Mouse (Mus musculus) midbrain, embryonic 12.5 days (tissue): Measurements from ENCODE around the gene Ror1. TPM values are rescaled to one million over a fixed set of nuclear protein-coding genes. Genes with fewer than 3 reads are reported as not detected.

Experiments used
- ATAC-seq: fragments of 200-750 bp; cut with Nextera tagmentation; 2 replicates; pipeline ENCODE4 v1.8.0; 2017; ENCODE audit warnings: low read depth, moderate TSS enrichment, moderate library complexity; ENCODE audit not compliant: low FRiP score
- H3K27ac ChIP-seq: fragments of 300-500 bp; sonication (generic); replicated peaks from 2 replicates; pipeline ENCODE4 v1.5.1; 2016; ENCODE audit warnings: mild to moderate bottlenecking
- H3K27me3 ChIP-seq: fragments of 300-500 bp; sonication (generic); 2 replicates; pipeline ENCODE4 v1.6.1; 2016; ENCODE audit warnings: mild to moderate bottlenecking
- H3K36me3 ChIP-seq: fragments of 300-500 bp; sonication (generic); 2 replicates; pipeline ENCODE4 v1.6.1; 2016
- H3K4me1 ChIP-seq: fragments of 300-500 bp; sonication (generic); 2 replicates; pipeline ENCODE4 v1.6.1; 2016
- H3K4me2 ChIP-seq: fragments of 300-500 bp; sonication (generic); replicated peaks from 2 replicates; pipeline ENCODE4 v1.6.1; 2016; ENCODE audit warnings: mild to moderate bottlenecking, moderate library complexity
- H3K4me3 ChIP-seq: fragments of 300-500 bp; sonication (generic); 2 replicates; pipeline ENCODE4 v1.5.1; 2016; ENCODE audit warnings: mild to moderate bottlenecking
- H3K9ac ChIP-seq: fragments of 300-500 bp; sonication (generic); replicated peaks from 2 replicates; pipeline ENCODE4 v1.6.1; 2016; ENCODE audit warnings: mild to moderate bottlenecking, moderate library complexity
- H3K9me3 ChIP-seq: fragments of 300-500 bp; sonication (generic); 2 replicates; pipeline ENCODE4 v1.6.1; 2016; ENCODE audit warnings: mild to moderate bottlenecking
- WGBS: fragments of 180-500 bp; shearing (Covaris S2); methylation state at CpG from one replicate; pipeline ENCODE4 v1.1.7; 2016; 5-methylcytosine and 5-hydroxymethylcytosine counted together
- polyA plus RNA-seq: library from polyadenylated mRNA; unstranded; fragments of >200 nt; fragmentation: Nextera tagmentation; extraction: Ambion mirVana; gene quantifications from 2 replicates; pipeline ENCODE4 v1.2.1, GENCODE M21; 2016

Ror1 gene
- polyA plus RNA-seq, 1 experiment from 2014 or later: 6.3 TPM

DNA sequence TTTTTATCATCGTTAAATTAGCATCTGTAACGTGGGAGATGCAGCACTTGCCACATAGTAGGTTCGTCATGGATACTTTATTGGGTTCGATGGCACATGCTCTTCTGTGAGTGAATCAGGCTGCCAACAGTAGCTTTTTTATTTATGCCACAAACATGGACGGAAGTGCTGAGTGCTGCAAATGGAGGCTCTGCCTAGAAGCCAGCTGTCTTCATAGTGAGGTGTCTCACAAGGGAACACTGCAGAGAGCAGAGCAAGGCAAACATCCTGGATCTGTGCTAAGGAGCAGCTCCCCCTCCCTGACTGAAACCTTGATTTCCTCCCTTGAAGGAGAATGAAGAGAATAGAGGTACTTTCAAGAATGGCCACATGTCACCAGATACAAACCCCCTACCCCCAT is 74.1 kb downstream of the Ror1 start:
- H3K4me3 ChIP-seq: no peak overlapping the region
- no peak overlapping the region for H3K27ac ChIP-seq
- no peaks in the 10 kb centered on the region for H3K9me3 ChIP-seq
- no peaks in the 10 kb centered on the region for H3K36me3 ChIP-seq
- 69% methylated on average over 5 of the region's 5 CpGs for WGBS
- peak overlapping the region; percentile 38 for H3K4me2 ChIP-seq
- H3K4me1 ChIP-seq: peaks cover 14% of the 10 kb centered on the region; the same call in 1 of the 2 replicates
- peaks cover 6% of the 10 kb centered on the region for H3K27me3 ChIP-seq
- ATAC-seq: peak; percentile 38; the same call in 1 of the 2 replicates
- no peak overlapping the region for H3K9ac ChIP-seq

DNA sequence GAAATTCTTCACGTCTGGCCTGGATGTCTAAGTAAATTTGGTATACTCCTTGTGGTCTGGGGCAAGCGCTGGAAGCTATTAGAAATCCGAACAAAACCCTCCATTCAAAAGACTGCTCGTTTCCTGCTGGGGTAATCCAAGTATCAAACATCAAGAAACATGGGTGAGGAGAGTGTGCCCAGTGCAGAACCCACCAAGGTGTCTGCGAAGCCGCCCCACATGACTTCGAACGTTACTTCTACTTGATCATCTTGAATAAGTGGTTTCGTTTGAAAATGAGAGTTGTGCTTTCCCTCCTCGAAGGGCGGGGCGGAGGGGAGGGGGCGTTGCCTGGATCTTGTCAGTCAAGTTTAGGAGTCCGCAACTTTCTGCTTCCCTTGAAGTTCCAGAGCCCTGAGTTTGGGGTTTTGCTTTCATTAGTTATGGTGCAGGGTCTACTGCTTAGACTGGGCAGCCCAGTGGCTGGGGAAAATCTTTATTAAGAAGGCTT is 74.6 kb downstream of the Ror1 start:
- Histone ChIP-seq H3K9ac (no peak overlapping the region), H3K27me3 (peaks cover 6% of the 10 kb centered on the region), H3K4me1 (peaks cover 14% of the 10 kb centered on the region; the same call in 1 of the 2 replicates), H3K27ac (no peak overlapping the region), H3K4me2 (peak overlapping the region; percentile 38), H3K4me3 (no peak overlapping the region), H3K36me3 (no peaks in the 10 kb centered on the region), H3K9me3 (no peaks in the 10 kb centered on the region)
- ATAC-seq: peak; percentile 62
- 27% methylated on average over 14 of the region's 14 CpGs for WGBS

DNA sequence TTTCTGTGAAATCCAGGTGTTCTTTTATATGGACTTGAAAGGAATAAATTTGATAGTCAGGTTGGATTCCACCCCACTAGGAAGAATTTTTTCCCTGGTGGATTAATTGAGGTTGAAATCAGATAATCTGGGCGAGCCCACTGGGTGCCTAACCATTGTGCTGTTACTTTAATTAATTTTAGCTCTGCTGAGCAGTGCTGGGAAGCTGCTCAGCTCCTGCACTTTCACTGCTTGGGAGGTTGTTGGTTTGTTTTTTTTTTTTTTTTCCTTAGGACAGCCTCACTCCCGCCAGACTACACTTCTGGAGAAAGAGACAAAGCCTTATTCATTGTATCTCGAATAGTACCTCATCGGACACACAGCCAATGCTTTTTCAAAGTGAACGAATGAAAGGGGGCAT is 75.2 kb downstream of the Ror1 start:
- Histone ChIP-seq H3K9me3 (no peaks in the 10 kb centered on the region), H3K4me2 (peak overlapping the region; percentile 38; the same call in 1 of the 2 replicates), H3K27ac (no peak overlapping the region), H3K36me3 (no peaks in the 10 kb centered on the region), H3K9ac (no peak overlapping the region), H3K27me3 (peaks cover 6% of the 10 kb centered on the region), H3K4me1 (peaks cover 14% of the 10 kb centered on the region; the same call in 1 of the 2 replicates), H3K4me3 (no peak overlapping the region)
- no peak for ATAC-seq
- WGBS: 14% methylated on average over 5 of the region's 5 CpGs

DNA sequence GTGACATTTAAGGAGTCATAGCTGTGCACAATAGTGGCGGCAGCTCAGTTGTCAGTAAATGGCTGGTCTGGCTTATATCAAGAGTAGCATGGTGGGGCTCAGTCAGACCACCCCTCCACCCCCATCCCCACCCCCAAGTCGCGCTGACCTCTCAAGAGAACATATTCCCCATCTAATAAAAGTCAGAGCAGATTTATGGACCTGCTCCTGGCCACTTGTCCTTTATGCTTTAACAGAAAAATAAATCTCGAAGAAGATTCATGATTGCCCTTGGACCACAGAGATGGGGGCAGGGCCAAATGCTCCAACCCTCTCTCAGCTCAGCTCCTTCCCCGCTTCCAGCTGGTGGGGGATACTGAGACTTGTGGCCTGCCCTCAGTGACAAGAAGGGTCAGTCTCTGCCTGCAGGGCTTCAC is 75.9 kb downstream of the Ror1 start:
- 67% methylated on average over 5 of the region's 5 CpGs for WGBS
- no peak for ATAC-seq
- H3K36me3 ChIP-seq: no peaks in the 10 kb centered on the region
- H3K4me3 ChIP-seq: no peak overlapping the region
- peaks cover 6% of the 10 kb centered on the region; the same call in 1 of the 2 replicates for H3K27me3 ChIP-seq
- H3K9ac ChIP-seq: no peak overlapping the region
- no peaks in the 10 kb centered on the region for H3K9me3 ChIP-seq
- H3K4me1 ChIP-seq: peaks cover 14% of the 10 kb centered on the region; the same call in 1 of the 2 replicates
- no peak overlapping the region for H3K27ac ChIP-seq
- no peak overlapping the region for H3K4me2 ChIP-seq

DNA sequence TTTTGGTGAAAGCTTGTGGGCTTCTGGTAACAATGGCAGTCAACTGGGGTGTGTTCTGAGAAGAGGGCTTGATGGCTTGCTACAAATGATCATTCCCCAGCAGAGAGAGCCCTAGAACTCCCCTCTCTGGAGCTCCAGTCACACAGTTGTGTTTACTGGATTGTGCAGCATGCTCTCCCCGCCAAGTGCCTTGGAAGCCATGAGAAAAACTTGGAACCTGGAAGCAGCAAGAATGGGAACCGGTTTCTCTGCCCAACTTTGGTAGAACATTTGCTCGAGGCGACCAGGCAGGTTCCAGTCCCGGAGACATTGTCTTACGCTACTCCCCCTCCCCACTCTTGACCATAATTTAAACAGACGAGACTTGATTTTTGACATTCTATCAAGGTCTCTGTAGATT is 80.0 kb downstream of the Ror1 start:
- Histone ChIP-seq H3K36me3 (no peaks in the 10 kb centered on the region), H3K27ac (no peak overlapping the region), H3K9ac (no peak overlapping the region), H3K4me1 (peaks cover 6% of the 10 kb centered on the region; the same call in 1 of the 2 replicates), H3K4me2 (no peak overlapping the region), H3K9me3 (no peaks in the 10 kb centered on the region), H3K4me3 (no peak overlapping the region), H3K27me3 (peaks cover 3% of the 10 kb centered on the region; the same call in 1 of the 2 replicates)
- no peak for ATAC-seq
- WGBS: 95% methylated on average over 7 of the region's 7 CpGs

DNA sequence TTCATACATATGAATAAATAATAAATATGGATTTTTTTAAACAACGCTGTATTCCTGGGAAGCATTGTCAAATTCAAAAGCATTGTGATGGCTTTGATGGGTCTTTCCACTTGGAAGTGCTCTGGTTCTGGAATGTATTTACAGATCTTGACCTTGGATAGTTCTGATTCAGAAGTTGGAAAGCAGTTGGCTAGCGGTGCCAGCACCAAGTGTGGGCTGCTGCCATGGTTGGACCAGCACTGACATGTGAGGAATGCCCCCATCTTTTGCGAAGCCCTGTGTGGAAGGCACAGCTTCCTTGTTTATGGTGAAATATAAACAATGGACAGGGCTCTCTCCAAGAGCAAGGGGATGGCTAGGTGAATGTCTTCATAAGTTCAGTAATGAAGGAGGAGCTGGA is 82.7 kb downstream of the Ror1 start:
- no peaks in the 10 kb centered on the region for H3K36me3 ChIP-seq
- WGBS: 88% methylated on average over 3 of the region's 3 CpGs
- H3K4me1 ChIP-seq: 0 out of 2 replicates have a peak, but pooled peaks cover 3% of the 10 kb centered on the region
- H3K4me3 ChIP-seq: no peak overlapping the region
- no peak for ATAC-seq
- no peaks in the 10 kb centered on the region for H3K27me3 ChIP-seq
- no peak overlapping the region for H3K27ac ChIP-seq
- no peak overlapping the region for H3K9ac ChIP-seq
- H3K4me2 ChIP-seq: no peak overlapping the region
- H3K9me3 ChIP-seq: no peaks in the 10 kb centered on the region

DNA sequence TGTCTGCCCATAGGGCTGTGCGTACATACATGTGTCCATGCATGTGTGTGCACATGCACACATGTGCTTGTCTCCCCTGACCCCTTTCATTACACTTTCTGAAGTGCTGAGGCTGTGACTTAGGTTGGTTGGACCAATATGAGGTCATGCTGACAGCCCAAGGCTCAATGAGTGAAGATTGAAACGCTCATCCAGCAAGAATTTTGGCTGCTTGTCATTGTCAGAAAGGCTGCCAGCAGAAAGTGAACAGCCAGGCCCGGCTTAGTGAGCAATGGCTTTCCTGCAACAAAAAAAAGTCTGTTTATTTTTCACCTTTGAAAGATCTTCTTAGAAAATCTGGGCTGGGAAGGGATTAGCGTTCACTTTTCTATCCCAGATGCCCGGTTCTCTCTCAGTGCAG is 86.1 kb downstream of the Ror1 start:
- no peak for ATAC-seq
- no peaks in the 10 kb centered on the region for H3K27me3 ChIP-seq
- no peak overlapping the region for H3K27ac ChIP-seq
- 51% methylated on average over 5 of the region's 5 CpGs for WGBS
- no peaks in the 10 kb centered on the region for H3K36me3 ChIP-seq
- no peak overlapping the region for H3K4me3 ChIP-seq
- 0 out of 2 replicates have a peak, but pooled peaks cover 3% of the 10 kb centered on the region for H3K4me1 ChIP-seq
- H3K9ac ChIP-seq: no peak overlapping the region
- H3K4me2 ChIP-seq: no peak overlapping the region
- H3K9me3 ChIP-seq: no peaks in the 10 kb centered on the region

DNA sequence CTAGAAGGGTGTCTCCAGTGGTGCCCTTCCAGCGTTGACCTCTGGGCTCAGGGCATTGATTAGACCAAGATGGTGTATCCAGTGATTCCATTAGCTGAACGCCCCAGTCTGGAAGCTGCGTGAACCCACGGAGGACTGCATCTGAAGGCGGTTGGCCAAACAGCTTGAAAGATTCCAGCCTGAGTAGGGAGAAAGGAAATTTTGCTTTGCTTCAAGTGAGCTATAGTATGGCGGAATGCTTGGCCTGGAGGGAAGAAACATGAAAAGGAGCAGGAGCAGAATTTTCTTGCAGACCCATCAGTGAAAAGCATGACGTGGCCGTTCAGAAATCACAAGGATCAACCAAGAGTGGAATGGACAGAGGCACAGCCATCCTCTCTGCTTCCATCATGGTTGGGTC is 91.2 kb downstream of the Ror1 start:
- Histone ChIP-seq H3K36me3 (no peaks in the 10 kb centered on the region), H3K9ac (no peak overlapping the region), H3K27me3 (no peaks in the 10 kb centered on the region), H3K9me3 (no peaks in the 10 kb centered on the region), H3K4me2 (no peak overlapping the region), H3K4me1 (no peaks in the 10 kb centered on the region), H3K4me3 (no peak overlapping the region), H3K27ac (no peak overlapping the region)
- no peak for ATAC-seq
- WGBS: 86% methylated on average over 8 of the region's 8 CpGs

DNA sequence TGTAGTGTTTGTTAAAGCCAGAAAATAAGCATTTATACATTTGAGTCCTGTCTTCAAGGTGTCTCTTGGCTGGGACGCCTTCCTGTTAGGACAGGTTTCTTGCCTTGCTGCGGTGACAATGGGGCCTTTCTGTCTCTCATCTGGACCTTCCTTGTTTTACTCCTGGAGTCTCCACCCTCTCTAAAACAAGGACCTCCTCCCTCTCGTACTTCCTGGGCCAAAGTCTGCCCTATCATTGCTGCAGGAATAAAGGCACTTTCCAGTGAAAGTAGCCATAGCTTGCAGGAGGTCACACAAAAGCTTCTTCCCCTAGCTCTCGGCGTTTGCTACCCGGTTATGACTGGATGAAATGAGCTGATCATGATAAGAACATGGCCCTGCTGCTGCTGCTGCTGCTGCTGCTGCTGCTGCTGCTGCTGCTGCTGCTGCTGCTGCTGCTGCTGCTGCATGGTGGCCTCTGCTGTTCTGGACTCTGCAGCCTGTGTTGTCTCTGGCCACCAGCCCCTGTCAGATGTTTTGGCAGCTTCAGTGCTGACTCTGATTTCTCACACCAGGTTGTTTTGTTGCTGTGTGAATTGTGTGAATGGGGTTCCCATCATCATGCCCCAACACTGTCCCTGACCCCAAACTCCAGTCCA is 92.1 kb downstream of the Ror1 start:
- no peak for ATAC-seq
- no peaks in the 10 kb centered on the region for H3K27me3 ChIP-seq
- H3K9ac ChIP-seq: no peak overlapping the region
- H3K9me3 ChIP-seq: no peaks in the 10 kb centered on the region
- H3K4me2 ChIP-seq: no peak overlapping the region
- H3K4me3 ChIP-seq: no peak overlapping the region
- no peaks in the 10 kb centered on the region for H3K4me1 ChIP-seq
- WGBS: 63% methylated on average over 6 of the region's 6 CpGs
- H3K27ac ChIP-seq: no peak overlapping the region
- H3K36me3 ChIP-seq: no peaks in the 10 kb centered on the region

DNA sequence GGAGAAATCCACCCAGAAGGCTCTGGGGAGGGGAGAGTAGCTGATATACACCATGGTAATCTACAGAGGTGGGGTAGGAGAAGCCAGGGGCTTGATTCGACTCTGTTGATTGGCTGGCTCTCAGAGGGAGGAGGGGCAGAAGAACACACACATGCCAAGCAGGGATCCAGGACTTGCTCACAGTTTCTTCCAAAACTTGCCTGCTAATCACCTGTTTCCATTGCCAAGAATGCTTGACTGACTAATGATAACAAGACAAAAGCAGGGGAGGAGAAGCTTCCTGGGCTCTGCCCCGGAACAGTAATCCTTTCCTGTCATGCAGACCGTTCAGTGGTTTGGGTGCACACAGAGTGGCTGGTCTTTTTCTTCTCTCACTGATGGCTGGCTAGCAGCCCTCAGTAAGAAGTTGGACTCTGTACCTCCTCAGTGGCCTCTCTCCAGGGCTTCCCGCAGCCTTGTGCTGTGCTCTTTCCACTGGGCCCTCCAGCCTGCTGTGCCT is 92.7 kb downstream of the Ror1 start:
- no peak overlapping the region for H3K27ac ChIP-seq
- H3K4me2 ChIP-seq: no peak overlapping the region
- no peak for ATAC-seq
- no peaks in the 10 kb centered on the region for H3K27me3 ChIP-seq
- no peaks in the 10 kb centered on the region for H3K9me3 ChIP-seq
- H3K36me3 ChIP-seq: no peaks in the 10 kb centered on the region
- H3K4me1 ChIP-seq: no peaks in the 10 kb centered on the region
- WGBS: 20% methylated on average over 4 of the region's 4 CpGs
- H3K4me3 ChIP-seq: no peak overlapping the region
- H3K9ac ChIP-seq: no peak overlapping the region

DNA sequence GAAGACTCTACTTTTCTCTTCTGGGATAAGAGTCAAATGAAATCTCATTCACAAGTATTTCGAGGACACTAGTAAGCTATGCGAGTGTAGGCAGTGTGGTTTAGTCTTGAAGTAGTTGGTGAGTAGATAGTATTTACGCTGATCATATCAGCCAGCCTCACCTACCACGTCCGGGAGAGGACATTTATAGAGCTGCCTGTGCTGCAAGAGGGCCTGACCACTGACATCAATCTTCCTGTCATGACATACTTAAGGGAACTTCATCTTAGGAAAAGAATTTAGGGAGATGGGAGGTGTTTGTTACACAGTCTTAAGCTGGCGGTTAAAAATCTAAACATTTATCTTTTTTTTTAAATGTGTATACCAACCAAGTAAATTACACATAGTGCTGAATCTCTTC is 95.9 kb downstream of the Ror1 start:
- no peak for ATAC-seq
- 95% methylated on average over 6 of the region's 6 CpGs for WGBS
- no peak overlapping the region for H3K4me3 ChIP-seq

DNA sequence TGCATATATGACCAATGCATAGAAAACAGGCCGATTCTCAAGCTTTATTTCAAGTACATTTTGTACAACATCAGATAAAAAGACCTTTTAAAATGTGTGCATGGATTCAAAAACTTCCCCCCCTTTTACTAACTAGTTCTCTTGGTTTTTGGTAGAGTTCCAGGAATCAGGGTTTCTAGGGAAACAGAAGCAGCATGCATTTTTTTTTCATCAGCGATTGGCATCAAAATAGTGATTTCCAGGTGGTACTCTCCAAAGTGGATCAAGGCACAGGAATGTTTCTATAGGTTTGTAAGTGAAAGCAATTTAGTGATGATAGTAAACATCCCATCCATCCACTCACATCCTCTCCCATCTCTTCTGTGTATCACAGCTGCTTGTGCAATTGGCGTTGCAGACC is 98.5 kb downstream of the Ror1 start:
- Histone ChIP-seq H3K27me3 (no peaks in the 10 kb centered on the region), H3K4me3 (no peak overlapping the region), H3K9ac (no peak overlapping the region), H3K4me1 (no peaks in the 10 kb centered on the region), H3K36me3 (no peaks in the 10 kb centered on the region), H3K9me3 (no peaks in the 10 kb centered on the region), H3K4me2 (no peak overlapping the region), H3K27ac (no peak overlapping the region)
- WGBS: 86% methylated on average over 3 of the region's 3 CpGs
- ATAC-seq: no peak

More for the DNA sequence above, 95.9 kb downstream of the Ror1 start:
- no peaks in the 10 kb centered on the region for H3K27me3 ChIP-seq
- no peaks in the 10 kb centered on the region for H3K4me1 ChIP-seq
- no peaks in the 10 kb centered on the region for H3K36me3 ChIP-seq
- H3K27ac ChIP-seq: no peak overlapping the region
- H3K4me2 ChIP-seq: no peak overlapping the region
- no peak overlapping the region for H3K9ac ChIP-seq
- H3K9me3 ChIP-seq: no peaks in the 10 kb centered on the region
